Mouse (Mus musculus) ES-E14 (cell line): Measurements from ENCODE around the gene Rapgef2.

Experiments
- CHD2 ChIP-seq: IDR thresholded peaks from 2 replicates; pipeline ENCODE4 v1.6.1; 2014; ENCODE audit warnings: mild to moderate bottlenecking, low read depth, low read length, inconsistent platforms
- HCFC1 ChIP-seq: IDR thresholded peaks from 2 replicates; pipeline ENCODE4 v1.6.1; 2012; ENCODE audit warnings: low read length, inconsistent platforms, borderline replicate concordance; ENCODE audit not compliant: insufficient read depth
- MAFK ChIP-seq: IDR thresholded peaks from 2 replicates; pipeline ENCODE4 v1.6.1; 2014; ENCODE audit warnings: mild to moderate bottlenecking, low read depth, low read length, inconsistent platforms; ENCODE audit not compliant: insufficient read depth
- ZNF384 ChIP-seq: IDR thresholded peaks from 2 replicates; pipeline ENCODE4 v1.6.1; 2012; ENCODE audit warnings: low read depth, low read length, inconsistent platforms

GRCm38 (mm10) chr3:79173291-79173690 is 113.0 kb downstream of the Rapgef2 start:
- no peak for TF ChIP-seq MAFK
- no peak for TF ChIP-seq HCFC1
- no peak for TF ChIP-seq ZNF384
- TF ChIP-seq CHD2, result no peak
